Mouse (Mus musculus) thymus, adult 2 months (tissue): Measurements from ENCODE around the gene Rdh19.

Source experiments
- CTCF ChIP-seq: fragments of 200-500 bp; IDR thresholded peaks from 2 replicates; pipeline ENCODE4 v1.5.1; 2012; ENCODE audit warnings: mild to moderate bottlenecking, control low read depth, low read length, moderate library complexity, borderline replicate concordance; ENCODE audit not compliant: control insufficient read depth, poor library complexity, insufficient read depth; ENCODE audit errors: extremely low read depth
- POLR2A ChIP-seq: fragments of 200-500 bp; IDR thresholded peaks from 2 replicates; pipeline ENCODE4 v1.6.1; 2012; ENCODE audit warnings: mild to moderate bottlenecking, low read length, control low read depth, moderate library complexity; ENCODE audit not compliant: control insufficient read depth, poor library complexity, insufficient read depth; ENCODE audit errors: extremely low read depth

DNA sequence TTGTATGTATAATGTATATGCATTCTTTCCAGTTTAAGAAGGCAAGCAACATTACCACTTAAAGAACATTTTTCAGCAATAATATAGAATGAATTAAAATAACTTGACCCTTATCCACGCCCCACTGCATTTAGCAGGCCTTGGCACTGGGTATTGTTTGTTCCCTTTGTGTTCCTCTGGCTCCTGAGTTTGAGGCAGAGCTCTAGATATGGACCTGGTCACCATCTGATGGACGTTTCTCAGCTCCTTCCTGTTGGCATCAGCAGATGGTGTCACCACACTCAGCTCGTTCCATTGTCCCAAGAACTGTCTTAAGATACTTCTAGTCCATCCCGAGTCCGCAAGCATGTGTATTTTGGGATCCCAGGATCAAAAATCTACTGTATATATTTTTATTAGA is 47.5 kb upstream of the Rdh19 start:
- no peak for TF ChIP-seq CTCF
- no peak for TF ChIP-seq POLR2A
